Mouse (Mus musculus): ENCODE measurements around the gene Vmn1r75.

Vmn1r75 gene

GRCm38 (mm10) chr7:11874330-11874729 is at the start of gene Vmn1r75:
Vmn1r75 (plus strand) TSS chr7:11874630.
- DNase-seq (ENCODE audit: low spot score) = no peak

- DNase-seq (ENCODE audit: low spot score) = no peak
These were observed 40.8 kb upstream of the Vmn1r75 start, which contains the start of gene Vmn1r74 for GRCm38 (mm10) chr7:11833680-11834079. Vmn1r74 (plus strand) TSS chr7:11833980.

All from urinary bladder, postnatal 10 days (tissue).